Mouse (Mus musculus) small intestine, adult 2 months (tissue): Measurements from ENCODE around the gene Hist1h2ad.

ENCODE experiments used
- CTCF ChIP-seq: fragments of 200-500 bp; IDR thresholded peaks from 2 replicates; pipeline ENCODE4 v1.5.1; 2012; ENCODE audit warnings: low read depth, mild to moderate bottlenecking, control low read depth, inconsistent platforms, low read length, moderate library complexity, mixed read lengths; ENCODE audit not compliant: insufficient replicate concordance, insufficient read length; ENCODE audit errors: extremely low read depth
- POLR2A ChIP-seq: fragments of 200-500 bp; IDR thresholded peaks from 2 replicates; pipeline ENCODE4 v1.6.1; 2012; ENCODE audit warnings: low read depth, mild to moderate bottlenecking, control low read depth, inconsistent platforms, low read length, moderate library complexity

- no peak for TF ChIP-seq CTCF
- no peak for TF ChIP-seq POLR2A
These were observed 1.2 kb downstream of the Hist1h2ad start, which contains the start of gene Hist1h3d for GRCm38 (mm10) chr13:23575271-23575851.
